8 mouse cellular contexts compared by ENCODE assay signal in the genomic region with DNA sequence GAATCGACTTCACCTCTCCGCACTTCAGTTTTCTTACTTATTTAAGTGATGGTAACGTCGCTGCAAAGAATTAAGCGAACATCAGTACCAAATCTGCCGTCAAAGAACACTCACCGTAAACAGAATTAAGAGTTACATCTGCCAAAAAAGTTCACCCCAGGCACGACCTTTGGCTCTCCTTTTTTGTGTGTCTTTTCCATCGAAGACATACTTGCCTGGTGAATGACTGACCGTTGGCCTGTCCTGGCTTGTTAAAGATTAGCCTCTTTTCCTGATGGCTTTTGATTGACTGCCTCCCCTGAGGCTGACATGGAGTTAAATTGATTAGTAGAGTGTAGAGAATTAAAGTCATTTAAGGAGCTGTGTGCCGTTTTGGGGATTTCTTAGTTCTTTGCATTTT. TPM values are rescaled to one million over a fixed set of nuclear protein-coding genes. Genes with fewer than 3 reads are reported as not detected.
DNase-seq lines count a peak whose midpoint lies in the region; ATAC-seq and TF ChIP-seq lines count a peak whose summit lies in the region.

No protein-coding gene starts in this region.

- no peaks in the 10 kb centered on the region for H3K27me3 ChIP-seq in erythroblast, embryonic 14.5 days (ENCODE audit: control insufficient read depth)
- H3K27me3 ChIP-seq in hindbrain, embryonic 15.5 days: peaks cover 4% of the 10 kb centered on the region; the same call in 1 of the 2 replicates
- H3K27me3 ChIP-seq in liver, embryonic 13.5 days: no peaks in the 10 kb centered on the region

- peaks cover 72% of the 10 kb centered on the region for H3K4me1 ChIP-seq in erythroblast, embryonic 14.5 days (ENCODE audit: control insufficient read depth)
- no peaks in the 10 kb centered on the region; the same call in 1 of the 2 replicates for H3K4me1 ChIP-seq in bone marrow, adult 2 months (ENCODE audit: control insufficient read depth, insufficient read depth, low read length)
- H3K4me1 ChIP-seq in hindbrain, embryonic 15.5 days (replicated peaks): peaks cover 24% of the 10 kb centered on the region
- H3K4me1 ChIP-seq in liver, embryonic 13.5 days (replicated peaks): peaks cover 58% of the 10 kb centered on the region

- H3K4me2 ChIP-seq in hindbrain, embryonic 15.5 days: peak overlapping the region; percentile 92
- peak overlapping the region; percentile 86 for H3K4me2 ChIP-seq in liver, embryonic 13.5 days

- no peak for DNase-seq in liver, embryonic 13.5 days
- no peak for DNase-seq in layer of hippocampus, postnatal 14 days (ENCODE audit: low spot score in 2 of 2)

- TF ChIP-seq CTCF in bone marrow, adult 2 months (IDR thresholded peaks at IDR 0.05; ENCODE audit: control insufficient read depth, insufficient read depth, low read length): no peak

- ATAC-seq in erythroblast, adult 5-6 weeks (replicated peaks; ENCODE audit: low FRiP score, poor library complexity, severe bottlenecking): no peak
- ATAC-seq in hindbrain, embryonic 15.5 days (ENCODE audit: low FRiP score, low read depth): no peak
- no peak for ATAC-seq in liver, embryonic 13.5 days (ENCODE audit: low read depth)
- no peak for ATAC-seq in megakaryocyte-erythroid progenitor cell, adult 5-6 weeks (replicated peaks; ENCODE audit: low FRiP score, low TSS enrichment, poor library complexity, severe bottlenecking)
- no peak for ATAC-seq in inflammation-experienced regulatory T-cells, adult 6 months

- no peak overlapping the region for H3K9ac ChIP-seq in hindbrain, embryonic 15.5 days
- H3K9ac ChIP-seq in liver, embryonic 13.5 days: peak overlapping the region; percentile 90

- peak overlapping the region; percentile 88 for H3K4me3 ChIP-seq in erythroblast, embryonic 14.5 days (replicated peaks)
- H3K4me3 ChIP-seq in bone marrow, adult 2 months (replicated peaks; ENCODE audit: control insufficient read depth, low read depth, low read length): peak overlapping the region; percentile 94
- peak overlapping the region; percentile 73 for H3K4me3 ChIP-seq in hindbrain, embryonic 15.5 days
- H3K4me3 ChIP-seq in liver, embryonic 13.5 days (replicated peaks): peak overlapping the region; percentile 88

- peaks cover 46% of the 10 kb centered on the region for H3K36me3 ChIP-seq in erythroblast, embryonic 14.5 days (ENCODE audit: control insufficient read depth)
- no peaks in the 10 kb centered on the region for H3K36me3 ChIP-seq in hindbrain, embryonic 15.5 days
- peaks cover 37% of the 10 kb centered on the region for H3K36me3 ChIP-seq in liver, embryonic 13.5 days

- no peak for TF ChIP-seq POLR2A in bone marrow, adult 2 months (IDR thresholded peaks at IDR 0.05; ENCODE audit: borderline replicate concordance, control insufficient read depth, low read depth, low read length)

- WGBS in bone marrow, adult 2 months: 4% methylated on average over 11 of the region's 11 CpGs
- 2% methylated on average over 11 of the region's 11 CpGs for WGBS in hindbrain, embryonic 15.5 days
- WGBS in liver, embryonic 13.5 days (ENCODE audit: insufficient replicate concordance): 2% methylated on average over 11 of the region's 11 CpGs

- H3K9me3 ChIP-seq in erythroblast, embryonic 14.5 days (ENCODE audit: control insufficient read depth, low read length): no peaks in the 10 kb centered on the region
- H3K9me3 ChIP-seq in hindbrain, embryonic 15.5 days: no peaks in the 10 kb centered on the region
- H3K9me3 ChIP-seq in liver, embryonic 13.5 days (replicated peaks): no peaks in the 10 kb centered on the region

- H3K27ac ChIP-seq in bone marrow, adult 2 months (ENCODE audit: control insufficient read depth, insufficient read depth, low read depth, low read length, poor library complexity): peak overlapping the region; percentile 59; the same call in 1 of the 2 replicates
- H3K27ac ChIP-seq in hindbrain, embryonic 15.5 days (replicated peaks): no peak overlapping the region
- H3K27ac ChIP-seq in liver, embryonic 13.5 days: peak overlapping the region; percentile 92

RNA-seq across cellular contexts. Expression of a gene that starts 1.3 kb away (rescaled TPM):
- 1.0 and 1.2 TPM in 2 replicates for polyA plus RNA-seq in erythroblast, embryonic 14.5 days (2012)
- 33.4 and 36.5 TPM in 2 replicates for total RNA-seq in erythroblast, adult 5-6 weeks (2015; ENCODE audit: low replicate concordance)
- 37.4 and 58.1 TPM in 2 replicates for total RNA-seq in erythroblast, adult 5-6 weeks (2017; ENCODE audit: low replicate concordance)
- polyA plus RNA-seq in bone marrow, adult 2 months (2011; ENCODE audit: insufficient read depth, insufficient read length, low replicate concordance, missing spikeins): 27.4 and 44.6 TPM in 2 replicates
- polyA plus RNA-seq in hindbrain, embryonic 15.5 days (2015; fragmentation: Nextera tagmentation; extraction: Ambion mirVana): 22.5 and 24.3 TPM in 2 replicates
- polyA plus RNA-seq in liver, embryonic 13.5 days (2015; fragmentation: Nextera tagmentation; extraction: Ambion mirVana): 71.1 and 83.7 TPM in 2 replicates
- 1 to 10 TPM; 5.2 to 6.7 TPM for total RNA-seq in layer of hippocampus, postnatal 14 days (2021)
- 144 and 159 TPM in 2 replicates for total RNA-seq in megakaryocyte-erythroid progenitor cell, adult 5-6 weeks (2014; fragmentation: Nextera tagmentation)
- 179 and 188 TPM in 2 replicates for total RNA-seq in megakaryocyte-erythroid progenitor cell, adult 5-6 weeks (2017)
- 10 to 100 TPM; 25.9 to 43.7 (median 27.9) TPM for polyA plus RNA-seq in inflammation-experienced regulatory T-cells, adult 6 months (2017; shearing (Covaris generic))

Comparison
In these comparisons a context has a peak if more than half of its experiments do, and no peak if none do; other contexts are left out.
1. RNA of a gene that starts 1.3 kb away (polyA plus RNA-seq): 71.1 to 83.7 TPM in liver, embryonic 13.5 days, 27.4 to 44.6 TPM in bone marrow, adult 2 months, 25.9 to 43.7 TPM in inflammation-experienced regulatory T-cells, adult 6 months and 22.5 to 24.3 TPM in hindbrain, embryonic 15.5 days; 1.0 to 1.2 TPM in erythroblast, embryonic 14.5 days; every median in the first group is over 10 times any median in the second.
2. Peak in every context shown above with its lines, with median percentiles within 50 percentile points of each other: H3K4me3 ChIP-seq.